Mouse (Mus musculus) neutrophil, adult 65 days (primary cell): ENCODE results near the gene Gm29094. TPM values are rescaled to one million over a fixed set of nuclear protein-coding genes. Genes with fewer than 3 reads are reported as not detected.

ENCODE experiments used
- total RNA-seq: library from RNA; stranded (reverse); gene quantifications from 2 replicates; pipeline ENCODE4 v1.2.4, GENCODE M21; 2023

Gm29094 gene
- total RNA-seq = not detected in 2 replicates

DNA sequence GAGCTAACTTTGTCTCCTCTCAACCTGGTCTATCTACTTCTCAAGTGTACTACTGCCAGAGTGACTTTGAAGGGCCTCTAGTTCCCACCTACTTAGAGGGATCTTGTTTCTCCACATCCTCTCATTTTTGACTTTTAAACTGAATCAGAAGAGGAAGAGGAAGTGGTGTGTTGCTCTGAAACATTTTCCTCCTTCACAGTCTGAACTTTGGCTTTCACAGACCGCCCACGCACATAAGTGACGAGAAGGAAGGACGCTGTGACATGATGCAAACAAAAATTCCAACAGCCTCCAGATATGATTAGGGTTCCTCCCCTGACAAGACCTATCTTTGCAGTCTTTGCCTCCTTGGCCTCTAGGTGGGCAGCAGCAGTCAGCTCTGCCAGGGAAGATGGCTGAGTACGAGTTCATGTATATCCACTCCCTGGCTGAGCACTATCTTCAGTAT is at the start of gene Gm29094, which contains the start of gene Bcl2a1b:
Gene Gm29094, plus strand, starts transcription at position 411 of the 448 bp plus-strand sequence.
Gene Bcl2a1b, plus strand, starts transcription at position 241 of the 448 bp plus-strand sequence.

DNA sequence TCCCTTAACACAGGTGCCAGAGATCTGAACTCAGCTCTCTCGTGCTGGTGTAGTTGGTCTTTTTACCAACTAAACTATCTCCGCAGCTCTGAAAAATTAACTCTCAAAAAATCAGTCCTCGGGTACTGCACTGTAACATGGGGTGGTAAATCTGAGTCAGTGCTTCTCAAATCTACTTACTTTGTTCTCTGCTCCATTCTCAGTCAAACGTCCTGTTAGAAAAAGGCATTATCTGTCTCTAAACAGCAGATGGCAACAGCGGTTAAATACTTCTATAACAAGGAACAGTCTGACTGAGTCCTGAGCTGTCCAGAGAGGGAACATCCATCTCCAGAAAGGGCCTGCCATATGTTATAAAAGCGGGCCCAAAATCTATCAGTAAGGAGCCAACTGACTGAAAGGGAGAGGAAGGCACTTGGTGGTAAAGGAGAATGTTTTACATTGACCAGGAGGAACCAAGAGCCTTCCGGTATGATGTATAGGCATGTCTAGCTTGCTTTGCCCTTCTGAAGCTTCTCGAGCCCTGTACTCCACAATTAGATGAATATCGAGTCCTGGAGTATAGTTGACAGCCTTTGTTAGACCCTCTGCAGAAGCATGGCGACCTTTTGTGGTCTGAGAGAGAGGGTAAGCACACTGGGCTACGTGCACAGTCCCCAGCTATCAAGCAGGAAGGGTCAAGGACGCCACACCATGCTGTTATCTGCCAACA is 11.3 kb downstream of the Gm29094 start, which contains the start of gene Mthfs:
Gene Mthfs, plus strand, starts transcription at position 324 of the 712 bp plus-strand sequence.

Other genes starting within 250 kb of the Gm29094 start
- 4.2 and 7.5 TPM in 2 replicates for gene Bcl2a1a, start 242.5 kb upstream of the Gm29094 start, total RNA-seq
- not detected in 2 replicates for gene Trim43b, start 106.5 kb upstream of the Gm29094 start, total RNA-seq
- gene Bcl2a1b, start 170 bp upstream of the Gm29094 start, total RNA-seq = 11.5 and 12.2 TPM in 2 replicates
- gene Mthfs, start 11.3 kb downstream of the Gm29094 start, total RNA-seq = 54.0 and 61.5 TPM in 2 replicates